Mouse (Mus musculus) kidney, postnatal 36 days (tissue): ENCODE results near the gene Gipc1.

ENCODE experiments used
- DNase-seq, 2 experiments: peaks; one replicate each; pipeline ENCODE4 v3.0.0; 2021 to 2022; ENCODE audit warnings: mixed read lengths in 2 of 2

Gene Gipc1

GRCm38 (mm10) chr8:83681099-83681498 lies 28.6 kb downstream of the Gipc1 start:
- peak in 1 of 2 experiments; percentile 36 for DNase-seq

- no peak for DNase-seq
These were observed 32.0 kb downstream of the Gipc1 start for GRCm38 (mm10) chr8:83684517-83684916.

DNA sequence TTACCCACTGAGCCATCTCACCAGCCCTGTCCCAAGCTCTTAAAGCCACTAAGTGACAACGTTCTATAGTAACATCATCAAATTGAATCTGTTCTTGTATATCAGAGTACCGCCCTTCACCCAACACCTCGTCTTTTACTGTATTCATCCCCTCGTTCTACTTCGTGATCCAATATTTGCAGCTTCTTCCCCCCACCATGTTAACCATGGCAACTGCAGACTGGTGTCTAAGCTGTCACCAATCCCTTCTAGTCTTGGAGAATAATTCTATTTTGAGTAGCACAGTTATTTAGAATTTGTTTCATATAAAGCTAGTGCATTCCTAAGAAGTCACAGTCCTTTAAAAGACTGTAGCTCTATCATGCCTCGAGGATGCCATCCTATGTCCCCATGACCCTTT lies 36.8 kb downstream of the Gipc1 start:
- DNase-seq = no peak

DNA sequence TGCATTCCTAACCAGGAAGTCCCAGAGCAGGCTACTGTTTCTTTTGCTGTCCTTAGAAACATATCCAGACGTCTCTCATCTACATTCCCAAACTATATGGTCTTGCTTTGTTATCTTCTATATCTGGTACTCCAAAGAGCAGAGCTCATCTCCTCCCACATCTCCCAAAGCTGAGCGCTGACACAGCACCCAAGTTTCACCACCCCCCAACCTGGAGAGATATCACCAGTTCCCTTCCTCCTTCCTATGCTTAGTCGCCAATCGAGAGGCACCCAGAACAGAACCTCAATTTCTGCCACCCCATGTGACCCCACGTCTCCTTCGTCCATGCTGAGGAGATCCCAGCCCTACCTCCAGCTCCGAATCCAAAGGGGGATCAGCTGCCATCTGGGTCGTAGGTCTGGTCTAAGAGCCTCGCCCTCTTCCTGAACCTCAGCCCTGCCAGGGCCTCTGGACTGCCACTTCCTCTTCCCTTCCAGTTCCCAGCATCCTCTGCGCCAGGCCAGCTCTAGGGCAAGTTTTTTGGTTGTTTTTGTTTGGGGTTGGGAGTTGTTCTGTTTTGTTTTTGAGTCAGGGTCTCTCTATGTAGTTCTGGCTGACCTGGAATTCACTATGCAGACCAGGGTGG lies 41.2 kb downstream of the Gipc1 start:
- peak in 1 of 2 experiments; percentile 56 for DNase-seq

DNA sequence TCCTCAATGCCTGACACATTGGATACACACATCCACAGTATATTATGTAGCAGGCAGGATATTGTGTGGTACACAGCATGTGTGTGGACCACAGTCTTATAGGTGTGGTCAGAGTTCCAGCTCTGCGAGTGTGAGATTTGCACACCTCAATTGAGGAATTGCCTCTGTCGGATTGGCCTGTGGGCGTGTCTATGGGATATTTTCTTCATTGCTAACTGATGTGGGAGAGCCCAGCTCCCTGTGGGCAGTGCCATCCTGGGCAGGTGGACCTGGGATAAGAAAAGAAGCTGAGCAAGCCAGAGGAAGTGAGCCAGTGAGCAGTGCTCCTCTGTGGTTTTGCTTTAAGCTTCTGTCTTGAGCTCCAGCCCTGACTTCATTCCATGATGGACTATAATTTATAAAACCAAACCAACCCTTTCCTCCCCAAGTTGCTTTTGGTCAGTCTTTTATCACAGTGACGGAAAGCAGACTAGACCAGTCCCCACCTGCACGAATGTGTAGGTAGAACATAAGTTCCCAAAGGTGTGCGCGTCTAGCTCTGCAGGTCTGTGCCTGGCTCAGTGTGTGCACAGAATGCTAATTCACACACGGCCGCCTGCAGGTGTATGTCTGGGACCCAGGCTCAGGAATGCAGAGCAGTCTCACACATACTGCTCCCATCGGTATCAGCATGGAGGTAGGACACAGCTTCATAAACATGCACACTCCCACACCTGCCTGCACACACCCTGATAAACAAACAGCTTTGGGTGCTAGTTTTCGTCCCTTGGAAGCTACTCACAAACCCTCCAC lies 42.1 kb downstream of the Gipc1 start:
- DNase-seq = peak in 1 of 2 experiments; percentile 29

- peak; percentile 30 to 42 for DNase-seq
These were observed 43.1 kb downstream of the Gipc1 start for GRCm38 (mm10) chr8:83695351-83696106.

GRCm38 (mm10) chr8:83697374-83698220 lies 45.1 kb downstream of the Gipc1 start:
- DNase-seq = peak; percentile 76 to 84

DNA sequence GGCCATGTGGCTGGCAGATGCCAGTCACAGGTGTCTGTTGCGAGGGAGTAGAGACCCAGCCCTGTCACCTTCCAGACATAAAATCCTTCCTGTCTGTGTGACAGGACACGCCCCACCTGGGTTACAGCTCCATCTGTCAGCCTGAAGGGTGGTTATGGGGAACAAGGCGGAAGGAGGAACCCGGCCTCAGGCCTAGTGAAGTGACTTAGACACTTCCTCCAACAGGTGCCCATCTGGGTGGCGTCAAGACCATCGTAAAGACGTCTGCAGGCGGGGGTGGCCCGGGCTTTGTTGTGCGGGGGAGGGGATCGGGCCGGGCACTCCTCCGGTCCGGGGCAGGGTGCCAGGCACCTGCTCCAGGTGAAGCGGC lies 45.8 kb downstream of the Gipc1 start:
- DNase-seq = peak; percentile 43 to 72

DNA sequence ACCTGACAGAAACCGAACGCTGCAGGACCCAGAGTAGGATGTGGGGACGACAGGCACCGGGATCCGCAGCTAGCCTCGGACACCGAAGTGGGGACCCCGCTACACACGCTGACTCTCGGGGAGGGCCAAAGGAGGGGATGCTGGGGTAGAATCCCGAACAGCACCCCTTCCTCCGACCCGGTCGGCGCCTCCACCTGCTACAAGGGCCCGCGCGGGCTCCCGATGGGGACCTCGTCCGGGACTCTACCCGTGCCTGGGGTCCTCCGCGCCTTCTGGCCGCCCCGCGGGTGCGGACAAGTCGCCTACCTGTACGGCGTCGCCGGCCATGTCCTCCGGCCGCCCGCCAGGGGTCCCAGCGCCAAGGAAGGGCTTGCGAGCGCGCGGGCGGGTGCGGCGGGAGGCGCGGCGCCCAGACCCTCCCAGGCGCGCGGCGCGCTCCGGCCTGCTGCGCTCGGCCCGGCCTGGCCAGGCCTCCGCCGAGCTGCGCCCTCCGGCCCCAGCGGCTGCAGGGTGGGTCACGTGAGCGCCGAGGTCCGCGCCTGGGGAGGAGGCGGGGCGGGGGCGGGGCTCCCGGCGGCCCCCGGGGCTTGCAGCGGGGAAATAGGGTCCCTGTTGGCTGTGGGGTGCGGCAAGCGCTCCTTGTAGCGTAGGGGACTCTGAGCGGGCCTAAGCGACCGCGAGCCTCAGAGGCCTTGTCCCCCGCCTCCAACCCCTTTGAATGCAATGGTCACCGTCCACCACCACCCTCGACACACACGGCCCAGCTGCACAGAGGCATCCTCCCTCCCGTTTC lies 46.4 kb downstream of the Gipc1 start, which contains the start of gene Pkn1:
Gene Pkn1, minus strand, starts transcription at position 519 of the 793 bp plus-strand sequence.
- DNase-seq = peak; percentile 83 to 91

DNA sequence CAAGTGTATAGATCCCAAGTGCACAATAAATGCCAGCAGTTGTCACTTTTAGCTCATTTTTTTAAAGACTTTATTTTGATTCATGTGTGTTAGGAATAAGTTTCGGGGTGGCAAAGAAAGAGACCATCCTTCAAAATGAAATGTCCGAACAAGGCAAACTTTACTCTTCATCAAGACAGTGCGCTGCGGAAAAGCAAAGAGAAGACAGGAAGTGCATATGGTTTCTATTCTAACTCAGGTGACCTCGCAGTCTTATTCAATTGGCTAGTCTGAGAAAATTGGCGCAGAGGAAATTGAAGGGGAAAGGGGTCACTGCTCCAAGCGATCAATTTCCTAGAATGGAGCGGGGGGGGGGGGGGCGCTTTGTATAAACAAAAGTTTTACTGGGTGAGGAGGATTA lies 47.1 kb downstream of the Gipc1 start:
- DNase-seq = no peak

DNA sequence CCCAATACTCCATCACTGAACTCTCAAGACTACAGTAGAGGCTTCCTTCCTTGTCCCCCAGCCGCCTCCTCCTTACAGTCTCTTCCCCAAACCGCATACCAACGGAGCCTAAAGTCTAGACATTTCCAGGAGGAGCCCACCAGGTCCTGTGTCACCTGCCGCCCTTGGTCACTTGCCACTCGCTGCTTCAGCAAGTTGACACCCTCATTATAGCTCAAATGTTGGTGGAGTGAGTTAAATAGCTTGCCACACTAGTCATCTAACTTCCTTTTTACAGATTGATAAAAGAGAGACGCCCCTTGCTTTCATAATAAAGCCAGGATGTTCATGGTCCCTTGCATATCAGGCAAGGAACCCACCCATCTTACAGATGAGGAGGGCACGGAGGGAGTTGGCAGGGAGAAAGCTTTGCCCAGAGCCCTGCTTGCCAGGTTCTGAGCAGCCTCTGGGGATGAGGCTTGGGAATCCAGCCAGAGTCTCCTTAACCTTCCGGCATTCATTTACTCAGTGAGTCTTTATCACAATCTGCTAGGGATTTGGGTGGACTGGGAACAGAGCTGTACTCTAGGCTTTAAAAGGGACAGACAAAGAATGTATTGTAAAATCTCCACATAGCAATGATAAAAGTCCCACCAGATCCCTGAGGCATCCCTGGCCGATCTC lies 48.1 kb downstream of the Gipc1 start:
- DNase-seq = peak in 1 of 2 experiments; percentile 34

- no peak for DNase-seq
These were observed 50.9 kb downstream of the Gipc1 start for GRCm38 (mm10) chr8:83703426-83703825.

GRCm38 (mm10) chr8:83706411-83706810 lies 53.9 kb downstream of the Gipc1 start:
- no peak for DNase-seq

DNA sequence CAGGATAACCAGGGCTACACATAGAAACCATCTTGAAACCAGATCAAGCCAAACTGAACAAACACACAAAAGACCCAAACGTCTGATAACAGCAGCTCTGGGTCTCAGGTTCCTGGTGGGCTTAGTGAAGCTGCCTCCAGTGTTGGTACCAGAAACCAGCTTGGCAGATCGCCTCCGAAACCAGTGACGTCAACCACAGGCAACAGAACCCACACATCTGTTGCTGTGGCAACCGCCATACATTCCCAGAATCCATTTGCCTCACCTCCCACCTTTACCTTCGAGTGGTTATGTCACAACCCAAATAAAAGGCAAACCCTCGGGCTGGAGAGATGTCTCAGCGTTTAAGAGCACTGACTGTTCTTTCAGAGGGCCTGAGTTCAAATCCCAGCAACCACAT lies 55.1 kb downstream of the Gipc1 start:
- no peak for DNase-seq
